Mouse (Mus musculus): Measurements from ENCODE around the gene Tdrd9.

Tdrd9 gene

DNA sequence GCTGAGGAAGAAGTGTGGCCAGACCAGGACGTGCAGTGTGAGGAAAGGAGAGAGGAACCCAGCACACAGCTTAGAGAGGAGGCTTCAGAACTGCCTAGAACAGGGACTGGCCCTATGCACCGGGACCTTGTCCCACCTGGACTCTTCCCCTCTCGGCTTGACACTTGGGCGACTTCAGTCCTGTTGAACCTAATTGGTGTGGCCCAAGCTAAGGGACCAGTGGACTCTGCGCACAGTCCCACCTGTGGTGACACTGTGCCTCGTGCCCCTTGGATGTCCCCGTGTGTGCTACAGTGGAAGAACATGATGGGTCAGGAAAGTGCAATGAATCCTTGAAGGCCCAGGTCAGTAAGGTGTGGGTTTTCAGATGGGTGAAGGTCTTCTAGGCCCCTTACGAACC lies 136.3 kb downstream of the Tdrd9 start:
- no peak for DNase-seq (ENCODE audit: low read depth)

DNA sequence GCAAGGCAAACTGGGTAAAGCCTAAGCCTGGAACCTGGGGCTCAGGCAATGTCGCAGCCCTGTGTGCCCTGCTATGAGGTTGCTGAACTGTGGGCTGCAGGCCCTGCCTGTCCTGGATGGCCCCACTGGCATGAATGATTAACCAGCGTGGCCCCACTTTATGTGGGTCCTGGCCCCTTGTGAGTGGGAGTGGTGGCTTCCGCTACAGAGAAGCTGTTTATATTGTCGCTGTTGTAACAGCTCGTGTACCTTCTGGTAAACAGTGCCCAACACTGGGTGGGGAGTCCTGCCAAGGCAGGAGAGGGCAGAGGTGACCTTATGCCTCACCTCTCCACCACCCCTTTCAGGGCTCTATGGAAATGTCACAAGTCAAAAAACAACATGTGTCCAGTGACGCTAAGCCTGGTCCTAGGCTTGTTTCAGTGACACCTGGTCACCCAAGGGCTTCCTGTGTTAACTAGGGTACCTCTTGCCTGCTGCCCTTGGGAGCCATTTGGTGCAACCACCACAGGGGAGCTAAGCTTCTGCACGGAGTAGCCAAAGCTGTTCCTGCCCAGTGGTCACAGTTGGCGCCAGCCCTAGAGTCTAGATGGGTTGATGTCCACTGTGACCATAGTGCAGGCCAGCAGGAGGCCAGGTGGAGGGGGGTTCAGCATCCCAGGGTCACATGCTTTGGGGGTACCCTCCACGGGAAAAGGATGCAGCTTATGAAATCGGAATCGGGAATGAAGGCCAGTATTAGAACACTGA lies 137.5 kb downstream of the Tdrd9 start:
- DNase-seq (ENCODE audit: low read depth): no peak

DNA sequence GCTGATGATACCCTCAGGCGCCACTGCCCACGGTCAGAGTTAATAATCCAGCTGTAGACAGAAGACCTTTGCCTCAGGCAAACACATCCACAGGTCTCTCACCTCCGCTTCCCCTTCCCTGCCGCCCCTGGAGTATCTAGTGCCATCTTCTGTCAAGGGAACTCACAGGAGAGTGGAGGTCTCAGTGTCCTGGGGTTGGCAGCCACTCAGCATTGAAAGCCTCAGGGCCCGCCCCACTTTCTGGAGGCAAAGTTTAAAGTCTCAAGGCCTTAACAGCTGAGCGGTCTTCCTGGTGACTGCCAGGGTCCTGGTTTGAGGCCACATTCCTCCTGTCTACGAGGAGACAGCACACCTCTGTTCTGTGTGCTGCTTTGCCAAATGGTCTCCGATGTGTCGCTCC lies 138.3 kb downstream of the Tdrd9 start:
- no peak for DNase-seq (ENCODE audit: low read depth)

DNA sequence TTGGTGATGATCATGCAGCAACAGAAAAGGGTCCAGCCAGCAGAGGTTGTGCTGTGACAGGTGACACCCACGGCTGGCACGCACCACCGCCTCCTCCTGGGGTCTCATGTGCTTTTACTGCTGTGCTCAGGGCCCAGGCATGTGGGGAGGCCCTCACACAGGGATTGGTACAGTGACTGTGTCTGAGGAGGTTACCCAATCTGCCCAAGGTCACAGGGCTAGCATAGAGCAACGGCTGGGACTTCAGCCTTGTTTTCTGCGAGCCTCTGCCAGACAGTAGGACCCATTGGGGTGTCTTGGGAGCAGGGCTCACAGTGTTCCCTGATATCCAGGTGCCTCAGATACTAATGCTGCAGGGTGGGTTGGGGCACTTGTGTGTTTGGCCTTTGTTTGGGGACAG lies 140.0 kb downstream of the Tdrd9 start:
- no peak for DNase-seq (ENCODE audit: low read depth)

DNA sequence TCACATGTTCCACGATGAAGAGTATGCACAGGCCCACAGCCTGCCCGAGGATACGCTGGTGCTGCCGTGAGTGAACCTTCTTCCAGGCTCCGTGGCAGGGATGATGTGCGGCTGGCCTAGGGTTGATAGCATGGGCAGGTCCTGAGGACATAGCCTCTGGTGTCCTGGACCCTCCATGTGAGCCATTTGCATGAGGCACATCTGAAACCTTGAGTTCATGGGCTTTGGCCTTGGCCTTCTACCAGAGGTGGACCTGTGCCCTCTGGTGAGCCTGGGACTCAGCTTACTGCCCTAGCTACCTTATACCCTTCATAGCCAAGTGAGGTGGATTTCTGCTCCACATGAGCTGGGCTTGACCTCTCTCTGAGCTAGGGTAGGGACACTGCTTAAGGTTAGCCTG lies 140.9 kb downstream of the Tdrd9 start:
- no peak for DNase-seq (ENCODE audit: low read depth)

DNA sequence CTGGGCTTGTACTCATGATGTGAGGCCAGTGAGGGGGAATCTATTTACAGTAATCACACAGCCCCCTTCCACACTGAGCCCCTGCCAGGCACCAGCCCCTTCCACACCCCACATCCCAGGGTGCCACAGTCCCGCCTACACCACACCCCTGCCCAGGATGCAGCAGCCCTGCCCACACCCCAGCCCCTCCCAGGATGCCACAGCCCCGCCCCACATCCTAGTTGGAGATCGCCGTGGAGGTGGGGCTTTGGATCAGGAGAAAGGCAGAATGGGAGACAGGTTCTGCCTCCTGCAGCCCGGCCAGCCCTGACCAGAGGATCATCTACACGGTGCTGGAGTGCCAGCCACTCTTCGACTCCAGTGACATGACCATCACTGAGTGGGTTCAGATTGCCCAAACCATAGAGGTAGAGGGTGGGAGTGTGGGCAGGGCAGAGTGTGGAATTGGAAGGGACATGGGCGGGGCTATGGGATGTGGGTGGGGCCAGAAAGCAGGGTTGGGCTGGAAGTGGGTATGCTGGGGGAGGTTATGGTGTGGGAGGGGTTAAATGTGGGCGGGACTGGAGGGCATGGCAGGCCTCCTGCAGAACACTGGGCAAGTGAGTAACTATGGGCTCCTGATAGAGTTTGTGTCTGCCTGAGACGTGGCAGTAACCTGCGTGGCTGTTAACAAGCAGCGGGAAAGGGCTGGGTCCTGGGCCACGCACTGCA lies 141.5 kb downstream of the Tdrd9 start:
- no peak for DNase-seq (ENCODE audit: low read depth)

DNA sequence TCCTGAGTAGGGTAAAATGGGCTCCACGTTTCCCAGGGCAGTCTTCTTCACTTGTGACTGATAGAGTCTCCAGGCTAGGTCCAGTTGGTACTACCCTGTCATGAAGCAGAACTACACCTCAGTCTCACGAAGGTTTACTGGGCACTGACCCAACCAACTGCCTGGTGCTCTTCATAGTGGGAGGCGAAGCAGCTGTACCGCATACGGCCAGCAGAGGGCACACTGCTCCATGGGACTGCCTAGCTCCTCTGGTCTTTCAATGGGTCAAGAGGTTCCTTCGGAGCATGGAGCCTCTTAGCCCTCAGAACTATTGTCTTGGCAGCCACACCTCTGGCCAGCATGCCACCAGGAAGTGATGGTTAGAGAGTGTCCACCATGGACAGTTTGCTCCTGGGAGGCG lies 142.4 kb downstream of the Tdrd9 start:
- DNase-seq (ENCODE audit: low read depth): peak; percentile 77

DNA sequence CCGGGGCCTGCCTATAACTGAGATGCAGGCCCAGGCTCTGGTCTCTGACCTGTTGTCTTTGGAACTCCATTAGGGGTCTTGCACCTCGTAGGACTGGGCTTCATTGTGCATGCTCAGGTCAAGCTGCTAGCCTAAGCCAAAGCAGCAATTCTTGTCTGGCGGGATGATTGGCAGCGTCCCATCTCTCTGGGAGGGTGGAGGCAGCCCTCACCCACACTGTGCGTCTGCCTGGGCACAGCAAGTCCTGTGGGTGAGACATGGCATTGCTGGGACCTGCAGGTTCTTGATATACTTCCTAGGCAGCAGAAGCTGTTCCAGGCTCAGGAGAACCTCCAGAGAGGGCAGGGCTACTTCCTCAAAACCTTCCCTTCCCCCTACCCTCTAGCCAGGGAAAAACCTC lies 145.6 kb downstream of the Tdrd9 start:
- DNase-seq (ENCODE audit: low read depth): no peak

DNA sequence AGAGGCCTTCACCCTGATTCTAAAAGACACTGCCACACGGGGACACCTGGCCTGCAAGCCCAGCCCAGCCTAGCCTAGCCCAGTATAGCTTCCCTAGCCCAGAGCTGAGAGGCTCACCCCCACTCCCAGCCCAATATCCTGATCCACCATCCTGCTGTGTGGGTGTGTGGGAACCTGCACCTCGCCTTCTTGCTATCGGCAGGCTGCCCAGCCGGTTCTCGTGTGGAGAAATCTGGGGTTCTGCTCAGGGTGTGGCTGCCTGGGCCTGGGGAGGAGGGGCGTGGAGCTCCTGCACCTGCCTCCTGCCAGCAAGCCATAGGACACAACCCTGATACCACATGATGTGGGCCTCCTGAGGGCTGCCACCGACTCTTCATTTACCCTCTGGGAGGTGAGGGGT lies 146.3 kb downstream of the Tdrd9 start:
- no peak for DNase-seq (ENCODE audit: low read depth)
